Mouse (Mus musculus) left cerebral cortex, adult 8-10 months (tissue): ENCODE data around the gene Ppp2r3a. TPM values are rescaled to one million over a fixed set of nuclear protein-coding genes. Genes with fewer than 3 reads are reported as not detected.

ENCODE experiments used
- DNase-seq, 2 experiments: peaks; one replicate each; pipeline ENCODE4 v3.0.0; 2022; ENCODE audit warnings: low spot score in 2 of 2
- total RNA-seq, 4 experiments: library from RNA; stranded (reverse); gene quantifications; 2 replicates each; pipeline ENCODE4 v1.2.4; 2022

Gene Ppp2r3a
- total RNA-seq, 4 experiments from 2014 or later = 26.1 to 31.9 (median 27.8) TPM

- peak in 1 of 2 experiments; percentile 84 for DNase-seq
These were observed 91.5 kb downstream of the Ppp2r3a start for GRCm38 (mm10) chr9:101160092-101160491.

- no peak for DNase-seq
These were observed 92.2 kb downstream of the Ppp2r3a start for GRCm38 (mm10) chr9:101159431-101159830.

GRCm38 (mm10) chr9:101152872-101153271 lies 98.7 kb downstream of the Ppp2r3a start:
- no peak for DNase-seq

- no peak for DNase-seq
These were observed 108.0 kb downstream of the Ppp2r3a start for GRCm38 (mm10) chr9:101143635-101144034.

- no peak for DNase-seq
These were observed 137.3 kb downstream of the Ppp2r3a start for GRCm38 (mm10) chr9:101114182-101114884.

GRCm38 (mm10) chr9:101113317-101113716 lies 138.3 kb downstream of the Ppp2r3a start:
- DNase-seq = no peak

- DNase-seq = no peak
These were observed 141.6 kb downstream of the Ppp2r3a start for GRCm38 (mm10) chr9:101110013-101110412.

GRCm38 (mm10) chr9:101107386-101107785 lies 144.2 kb downstream of the Ppp2r3a start:
- no peak for DNase-seq

GRCm38 (mm10) chr9:101105735-101106134 lies 145.9 kb downstream of the Ppp2r3a start:
- DNase-seq = no peak

GRCm38 (mm10) chr9:101104931-101105330 lies 146.7 kb downstream of the Ppp2r3a start:
- DNase-seq = no peak

- DNase-seq = no peak
These were observed 149.3 kb downstream of the Ppp2r3a start for GRCm38 (mm10) chr9:101102288-101102687.

- no peak for DNase-seq
These were observed 150.0 kb downstream of the Ppp2r3a start for GRCm38 (mm10) chr9:101101547-101101946.

GRCm38 (mm10) chr9:101100163-101100562 lies 151.4 kb downstream of the Ppp2r3a start:
- DNase-seq = no peak

GRCm38 (mm10) chr9:101099445-101099844 lies 152.2 kb downstream of the Ppp2r3a start:
- no peak for DNase-seq

- peak in 1 of 2 experiments; percentile 1 for DNase-seq
These were observed 154.1 kb downstream of the Ppp2r3a start for GRCm38 (mm10) chr9:101097542-101097941.

GRCm38 (mm10) chr9:101096461-101096860 lies 155.1 kb downstream of the Ppp2r3a start:
- no peak for DNase-seq

GRCm38 (mm10) chr9:101095425-101095824 lies 156.2 kb downstream of the Ppp2r3a start:
- DNase-seq = no peak

- peak in 1 of 2 experiments; percentile 38 for DNase-seq
These were observed 167.9 kb downstream of the Ppp2r3a start for GRCm38 (mm10) chr9:101083728-101084127.

- DNase-seq = no peak
These were observed 171.4 kb downstream of the Ppp2r3a start for GRCm38 (mm10) chr9:101080046-101080685.

GRCm38 (mm10) chr9:101078579-101078978 lies 173.0 kb downstream of the Ppp2r3a start:
- no peak for DNase-seq

- DNase-seq = no peak
These were observed 174.1 kb downstream of the Ppp2r3a start for GRCm38 (mm10) chr9:101077486-101077885.

GRCm38 (mm10) chr9:101076095-101076875 lies 175.3 kb downstream of the Ppp2r3a start:
- DNase-seq = no peak
